Mouse (Mus musculus) liver, embryonic 14.5 days (tissue): ENCODE measurements around the gene Actn4.

ENCODE experiments used
- CTCF ChIP-seq: IDR thresholded peaks from 2 replicates; pipeline ENCODE4 v1.5.1; 2016; ENCODE audit warnings: antibody characterized with exemption, low read depth, control low read depth
- EP300 ChIP-seq: IDR thresholded peaks from 2 replicates; pipeline ENCODE4 v1.6.1; 2016; ENCODE audit warnings: antibody characterized with exemption, low read depth

DNA sequence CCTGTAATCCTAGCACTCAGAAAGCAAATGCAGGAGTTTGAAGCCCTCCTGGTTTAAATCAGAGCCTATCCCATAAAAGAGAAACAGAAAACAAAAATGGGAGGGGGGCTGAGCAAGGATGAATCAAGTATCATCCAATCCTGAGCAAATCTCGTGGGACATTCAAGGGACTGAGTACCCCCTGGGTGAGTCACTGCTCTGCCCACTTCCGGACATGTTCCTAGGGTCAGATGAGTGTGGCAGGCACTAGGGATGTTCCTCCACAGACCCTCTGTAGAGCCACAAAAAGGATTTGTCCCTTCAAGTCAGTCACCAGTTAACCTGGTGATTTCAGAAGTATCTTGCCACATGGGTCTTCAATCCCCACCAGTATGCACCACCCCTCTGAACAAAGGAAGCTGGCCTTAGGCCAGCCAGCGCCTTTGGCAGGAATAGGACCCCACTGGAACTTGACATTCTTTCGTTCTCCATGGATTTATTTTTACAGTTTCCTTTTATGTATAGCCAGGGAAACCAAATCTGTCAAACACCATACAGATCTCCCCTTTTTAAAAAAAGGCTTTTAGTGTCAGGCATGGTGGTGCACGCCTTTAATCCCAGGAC is 6.7 kb downstream of the Actn4 start:
- no peak for TF ChIP-seq CTCF
- no peak for TF ChIP-seq EP300
